Comparison of ENCODE assay signal across 11 mouse cellular contexts in the genomic region with DNA sequence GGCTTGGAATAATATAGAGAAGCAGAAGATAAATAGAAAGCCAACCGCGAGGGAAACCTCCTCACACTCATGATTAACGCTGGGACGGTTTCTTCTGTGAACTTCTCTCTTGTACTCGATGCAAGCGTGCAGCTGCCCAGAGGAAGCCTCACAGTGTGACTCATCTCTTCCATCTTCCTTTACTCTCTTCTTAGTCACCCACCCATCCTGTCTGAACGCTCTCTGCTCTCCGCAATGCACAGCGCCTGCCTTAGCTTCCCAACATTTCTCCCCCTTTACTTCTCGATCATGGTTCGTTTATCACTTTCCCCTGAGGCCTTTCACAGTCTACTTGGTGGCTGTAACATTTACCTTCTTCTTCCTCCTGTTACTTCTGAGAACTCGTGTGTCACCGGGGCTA. TPM values are rescaled to one million over a fixed set of nuclear protein-coding genes. Genes with fewer than 3 reads are reported as not detected.
DNase-seq lines count a peak whose midpoint lies in the region; ATAC-seq and TF ChIP-seq lines count a peak whose summit lies in the region.
"Had no signal": no experiment of that assay in that cellular context is flagged by ENCODE, and none has a peak within 500 bp of the region (broad histone marks: within the 10 kb centered on the region; RNA-seq: fewer than 3 reads in every experiment).

No protein-coding gene starts in this region.

- no peak overlapping the region for H3K4me2 ChIP-seq in midbrain, embryonic 13.5 days (replicated peaks)
- H3K4me2 ChIP-seq in forebrain, embryonic 12.5 days: no peak overlapping the region
- H3K4me2 ChIP-seq: neural tube, embryonic 13.5 days had no signal

- intact Hi-C loops in gastrocnemius, postnatal 14 days (cut with DNase I; ENCODE audit: low total_unique reads): no loop called here

- no peak for TF ChIP-seq CTCF in C2C12 (IDR thresholded peaks at IDR 0.05; ENCODE audit: control insufficient read depth, insufficient read depth, insufficient read length)

- H3K9me3 ChIP-seq in midbrain, embryonic 13.5 days: no peaks in the 10 kb centered on the region
- H3K9me3 ChIP-seq in forebrain, embryonic 12.5 days: no peaks in the 10 kb centered on the region
- H3K9me3 ChIP-seq: G1E; neural tube, embryonic 13.5 days had no signal

- H3K27ac ChIP-seq in midbrain, embryonic 13.5 days: no peak overlapping the region
- no peak overlapping the region for H3K27ac ChIP-seq in forebrain, embryonic 12.5 days
- H3K27ac ChIP-seq: neural tube, embryonic 13.5 days had no signal

- peak; percentile 17 to 24 for DNase-seq in gastrocnemius, adult 8-10 months (ENCODE audit: low spot score in 2 of 2)
- no peak for DNase-seq in gastrocnemius, postnatal 10 days
- peak; percentile 16 for DNase-seq in gastrocnemius, postnatal 14 days
- peak; percentile 43 for DNase-seq in lung, postnatal 25 days (ENCODE audit: low spot score)
- no peak for DNase-seq in adipocyte (ENCODE audit: low spot score)

- H3K36me3 ChIP-seq in C2C12 (ENCODE audit: control insufficient read depth, insufficient read depth): peaks cover 29% of the 10 kb centered on the region
- H3K36me3 ChIP-seq in midbrain, embryonic 13.5 days: no peaks in the 10 kb centered on the region
- H3K36me3 ChIP-seq in forebrain, embryonic 12.5 days (replicated peaks): no peaks in the 10 kb centered on the region
- H3K36me3 ChIP-seq: neural tube, embryonic 13.5 days had no signal

- no peaks in the 10 kb centered on the region for H3K4me1 ChIP-seq in midbrain, embryonic 13.5 days (replicated peaks)
- no peaks in the 10 kb centered on the region for H3K4me1 ChIP-seq in forebrain, embryonic 12.5 days

- peaks cover 25% of the 10 kb centered on the region for H3K79me2 ChIP-seq in C2C12 (ENCODE audit: control insufficient read depth, insufficient read depth)

- H3ac ChIP-seq in C2C12 (ENCODE audit: control insufficient read depth, insufficient read length, low read depth): peak overlapping the region; percentile 12

- ATAC-seq in midbrain, embryonic 13.5 days: no peak
- ATAC-seq in forebrain, embryonic 12.5 days (ENCODE audit: low FRiP score): no peak

- H3K4me3 ChIP-seq in C2C12 (ENCODE audit: insufficient read depth, poor library complexity, severe bottlenecking): no peak overlapping the region
- H3K4me3 ChIP-seq in midbrain, embryonic 13.5 days (replicated peaks): no peak overlapping the region
- H3K4me3 ChIP-seq in forebrain, embryonic 12.5 days (replicated peaks): no peak overlapping the region
- H3K4me3 ChIP-seq: neural tube, embryonic 13.5 days had no signal

- no peak overlapping the region for H3K9ac ChIP-seq in midbrain, embryonic 13.5 days (replicated peaks)
- H3K9ac ChIP-seq in forebrain, embryonic 12.5 days: no peak overlapping the region
- H3K9ac ChIP-seq: neural tube, embryonic 13.5 days had no signal

- no peaks in the 10 kb centered on the region for H3K27me3 ChIP-seq in C2C12 (ENCODE audit: control insufficient read depth, insufficient read depth, insufficient read length)
- H3K27me3 ChIP-seq in midbrain, embryonic 13.5 days: no peaks in the 10 kb centered on the region
- no peaks in the 10 kb centered on the region for H3K27me3 ChIP-seq in forebrain, embryonic 12.5 days
- H3K27me3 ChIP-seq: neural tube, embryonic 13.5 days had no signal

- WGBS in midbrain, embryonic 13.5 days: 90% methylated on average over 13 of the region's 13 CpGs
- 90% methylated on average over 13 of the region's 13 CpGs for WGBS in forebrain, embryonic 12.5 days

- H3K79me3 ChIP-seq in C2C12 (ENCODE audit: low read depth): peaks cover 9% of the 10 kb centered on the region

TF ChIP-seq in C2C12, 6 proteins besides CTCF, POLR2A, EP300 and RAD21:
- TF ChIP-seq MYOD1 (IDR thresholded peaks at IDR 0.05; ENCODE audit: control insufficient read depth, insufficient read length, low read depth) (peak; percentile 86), CEBPB (IDR thresholded peaks at IDR 0.05; ENCODE audit: low read depth) (no peak), USF1 (IDR thresholded peaks at IDR 0.05; ENCODE audit: low read depth) (no peak), FOSL1 (IDR thresholded peaks at IDR 0.05; ENCODE audit: insufficient read depth, low read length, poor library complexity, severe bottlenecking) (peak; percentile 81), MAX (IDR thresholded peaks at IDR 0.05) (peak; percentile 79), MYOG (IDR thresholded peaks at IDR 0.05; ENCODE audit: control insufficient read depth, extremely low read depth, insufficient read length) (no peak)
TF ChIP-seq in C2C12: peak in this region for 3.

RNA-seq across cellular contexts. Expression of a gene that starts 20.1 kb away (rescaled TPM):
- not detected for total RNA-seq in gastrocnemius, adult 8-10 months (2022)
- total RNA-seq in gastrocnemius, postnatal 10 days (2021): not detected
- not detected for polyA plus RNA-seq in C2C12 (2012; fragmentation: generic; extraction: Trizol)
- total RNA-seq in gastrocnemius, postnatal 14 days (2021): not detected
- not detected in 2 replicates for polyA plus RNA-seq in midbrain, embryonic 13.5 days (2015; fragmentation: Nextera tagmentation; extraction: Ambion mirVana)
- not detected in 2 replicates for polyA plus RNA-seq in forebrain, embryonic 12.5 days (2016; fragmentation: Nextera tagmentation; extraction: Ambion mirVana)
- total RNA-seq: G1E had no signal
- polyA plus RNA-seq: G1E; gonadal fat pad, adult 2 months; neural tube, embryonic 13.5 days had no signal

RNA-seq across cellular contexts. Expression of a gene that starts 31.7 kb away (rescaled TPM):
- 1 to 10 TPM; 3.3 to 8.9 (median 5.9) TPM for total RNA-seq in gastrocnemius, adult 8-10 months (2022)
- total RNA-seq in gastrocnemius, postnatal 10 days (2021): 1 to 10 TPM; 2.9 to 6.1 TPM
- 3.5 TPM for polyA plus RNA-seq in C2C12 (2012; fragmentation: generic; extraction: Trizol)
- 1 to 10 TPM; 3.3 to 4.0 TPM for total RNA-seq in gastrocnemius, postnatal 14 days (2021)
- polyA plus RNA-seq in midbrain, embryonic 13.5 days (2015; fragmentation: Nextera tagmentation; extraction: Ambion mirVana): 5.4 and 5.7 TPM in 2 replicates
- polyA plus RNA-seq in forebrain, embryonic 12.5 days (2016; fragmentation: Nextera tagmentation; extraction: Ambion mirVana): 8.4 and 8.5 TPM in 2 replicates

RNA-seq across cellular contexts. Expression of a gene that starts 31.8 kb away (rescaled TPM):
- 10 to 100 TPM; 44.9 to 59.9 (median 46.6) TPM for total RNA-seq in gastrocnemius, adult 8-10 months (2022)
- total RNA-seq in gastrocnemius, postnatal 10 days (2021): 10 to 100 TPM; 30.3 to 36.5 TPM
- 13.9 TPM for polyA plus RNA-seq in C2C12 (2012; fragmentation: generic; extraction: Trizol)
- 10 to 100 TPM; 25.5 to 28.8 TPM for total RNA-seq in gastrocnemius, postnatal 14 days (2021)
- polyA plus RNA-seq in midbrain, embryonic 13.5 days (2015; fragmentation: Nextera tagmentation; extraction: Ambion mirVana): 7.5 and 8.4 TPM in 2 replicates
- 7.7 and 10.8 TPM in 2 replicates for polyA plus RNA-seq in forebrain, embryonic 12.5 days (2016; fragmentation: Nextera tagmentation; extraction: Ambion mirVana)

RNA-seq across cellular contexts. Expression of a gene that starts 39.6 kb away (rescaled TPM):
- under 1 TPM in 2 of 4 experiments, not detected in 2; 0.17 to 0.20 TPM for total RNA-seq in gastrocnemius, adult 8-10 months (2022)
- under 1 TPM; 0.29 to 0.31 TPM for total RNA-seq in gastrocnemius, postnatal 10 days (2021)
- polyA plus RNA-seq in C2C12 (2012; fragmentation: generic; extraction: Trizol): not detected
- total RNA-seq in gastrocnemius, postnatal 14 days (2021): under 1 TPM; 0.22 to 0.45 TPM
- polyA plus RNA-seq in midbrain, embryonic 13.5 days (2015; fragmentation: Nextera tagmentation; extraction: Ambion mirVana): not detected in 2 replicates
- not detected in 2 replicates for polyA plus RNA-seq in forebrain, embryonic 12.5 days (2016; fragmentation: Nextera tagmentation; extraction: Ambion mirVana)
- polyA plus RNA-seq: G1E; neural tube, embryonic 13.5 days had no signal

Comparison
In these comparisons a context has a peak if more than half of its experiments do, and no peak if none do; other contexts are left out.
1. DNase-seq: peak in gastrocnemius, adult 8-10 months (2 of 2), gastrocnemius, postnatal 14 days (single experiment) and lung, postnatal 25 days (single experiment); none in gastrocnemius, postnatal 10 days (single experiment) and adipocyte (single experiment).